Comparison of ENCODE assay signal across 15 mouse cellular contexts in genomic region chr5:13441112-13441511, GRCm38 (mm10).
A peak's percentile ranks its signal among the peaks of the same experiment; 100 is the strongest.
DNase-seq lines count a peak whose midpoint lies in the region; ATAC-seq and TF ChIP-seq lines count a peak whose summit lies in the region.
"Had no signal": no experiment of that assay in that cellular context is flagged by ENCODE, and none has a peak within 500 bp of the region (broad histone marks: within the 10 kb centered on the region; RNA-seq: fewer than 3 reads in every experiment).

No protein-coding gene starts in this region.

- ATAC-seq in forebrain, embryonic 15.5 days (replicated peaks) = peak; percentile 51; the same call in 1 of the 2 replicates
- no peak for ATAC-seq in forebrain, embryonic 11.5 days (replicated peaks; ENCODE audit: low FRiP score)
- peak; percentile 35; the same call in 1 of the 2 replicates for ATAC-seq in lung, embryonic 15.5 days (ENCODE audit: borderline replicate concordance, extremely low read depth, low FRiP score, low TSS enrichment)
- peak; percentile 65 for ATAC-seq in Patski
- ATAC-seq in kidney, postnatal 0 days (replicated peaks; ENCODE audit: low FRiP score, low read depth) = peak; percentile 40; the same call in 1 of the 2 replicates
- ATAC-seq: hindbrain, postnatal 0 days; liver, embryonic 12.5 days had no signal

- no peak for TF ChIP-seq POLR2A in thymus, adult 2 months (IDR thresholded peaks at IDR 0.05; ENCODE audit: control insufficient read depth, extremely low read depth, insufficient read depth, low read length, poor library complexity)

- H3K4me3 ChIP-seq in forebrain, embryonic 15.5 days = no peak overlapping the region
- H3K4me3 ChIP-seq in forebrain, embryonic 11.5 days (ENCODE audit: low read depth, low read length) = no peak overlapping the region
- H3K4me3 ChIP-seq in lung, embryonic 15.5 days = no peak overlapping the region
- H3K4me3 ChIP-seq in kidney, postnatal 0 days (replicated peaks; ENCODE audit: low read depth, low read length) = no peak overlapping the region
- no peak overlapping the region for H3K4me3 ChIP-seq in thymus, adult 2 months (ENCODE audit: control insufficient read depth, insufficient read depth, low read length)
- H3K4me3 ChIP-seq: limb, embryonic 10.5 days; liver, embryonic 12.5 days; neural tube, embryonic 12.5 days had no signal

- DNase-seq in forebrain, embryonic 11.5 days (ENCODE audit: low spot score) = no peak
- DNase-seq in lung, postnatal 4 days = no peak
- DNase-seq in Patski (ENCODE audit: low read depth, low spot score) = no peak
- DNase-seq in kidney, postnatal 0 days (ENCODE audit: low spot score) = peak; percentile 83
- DNase-seq in ovary, postnatal 36 days (ENCODE audit: low spot score) = no peak
- no peak for DNase-seq in thymus, adult 2 months
- DNase-seq: adrenal gland, adult 8-10 months; cerebellum, adult 9-10 months; right cerebral cortex, postnatal 4 days had no signal

- no peaks in the 10 kb centered on the region for H3K36me3 ChIP-seq in forebrain, embryonic 15.5 days
- no peaks in the 10 kb centered on the region for H3K36me3 ChIP-seq in forebrain, embryonic 11.5 days (ENCODE audit: control insufficient read depth, insufficient read depth, low read length)
- H3K36me3 ChIP-seq in lung, embryonic 15.5 days = no peaks in the 10 kb centered on the region
- no peaks in the 10 kb centered on the region for H3K36me3 ChIP-seq in kidney, postnatal 0 days (ENCODE audit: insufficient read depth, low read length)
- H3K36me3 ChIP-seq in thymus, adult 2 months (ENCODE audit: control insufficient read depth, insufficient read depth, low read length) = no peaks in the 10 kb centered on the region
- H3K36me3 ChIP-seq: limb, embryonic 10.5 days; liver, embryonic 12.5 days; neural tube, embryonic 12.5 days had no signal

- H3K27ac ChIP-seq in forebrain, embryonic 15.5 days (replicated peaks) = no peak overlapping the region
- H3K27ac ChIP-seq in forebrain, embryonic 11.5 days (ENCODE audit: low read depth, low read length) = no peak overlapping the region
- no peak overlapping the region for H3K27ac ChIP-seq in lung, embryonic 15.5 days
- H3K27ac ChIP-seq in kidney, postnatal 0 days = no peak overlapping the region
- H3K27ac ChIP-seq in thymus, adult 2 months (ENCODE audit: control insufficient read depth, insufficient read depth, low read length) = no peak overlapping the region
- H3K27ac ChIP-seq: hindbrain, postnatal 0 days; limb, embryonic 10.5 days; liver, embryonic 12.5 days; neural tube, embryonic 12.5 days had no signal

- H3K4me1 ChIP-seq in forebrain, embryonic 15.5 days = no peaks in the 10 kb centered on the region
- no peaks in the 10 kb centered on the region for H3K4me1 ChIP-seq in forebrain, embryonic 11.5 days (replicated peaks; ENCODE audit: control insufficient read depth, insufficient read depth, low read length)
- H3K4me1 ChIP-seq in lung, embryonic 15.5 days = no peaks in the 10 kb centered on the region
- no peaks in the 10 kb centered on the region for H3K4me1 ChIP-seq in kidney, postnatal 0 days (replicated peaks; ENCODE audit: insufficient read depth, low read length)
- H3K4me1 ChIP-seq in thymus, adult 2 months (replicated peaks; ENCODE audit: control insufficient read depth, insufficient read depth, low read length) = no peaks in the 10 kb centered on the region
- H3K4me1 ChIP-seq: liver, embryonic 12.5 days; neural tube, embryonic 12.5 days had no signal

- H3K9ac ChIP-seq in forebrain, embryonic 15.5 days (replicated peaks) = no peak overlapping the region
- no peak overlapping the region for H3K9ac ChIP-seq in forebrain, embryonic 11.5 days (ENCODE audit: low read length)
- H3K9ac ChIP-seq in lung, embryonic 15.5 days = no peak overlapping the region
- no peak overlapping the region for H3K9ac ChIP-seq in kidney, postnatal 0 days (ENCODE audit: low read depth, low read length)
- H3K9ac ChIP-seq: liver, embryonic 12.5 days; neural tube, embryonic 12.5 days had no signal

- no peak for TF ChIP-seq CTCF in Patski (IDR thresholded peaks at IDR 0.05)
- TF ChIP-seq CTCF in kidney, postnatal 0 days (IDR thresholded peaks at IDR 0.05; ENCODE audit: low read depth) = no peak
- TF ChIP-seq CTCF in thymus, adult 2 months (IDR thresholded peaks at IDR 0.05; ENCODE audit: borderline replicate concordance, control insufficient read depth, extremely low read depth, insufficient read depth, low read length, poor library complexity) = no peak

- H3K9me3 ChIP-seq in forebrain, embryonic 15.5 days = no peaks in the 10 kb centered on the region
- H3K9me3 ChIP-seq in forebrain, embryonic 11.5 days (ENCODE audit: control insufficient read depth, low read length) = no peaks in the 10 kb centered on the region
- H3K9me3 ChIP-seq in lung, embryonic 15.5 days = no peaks in the 10 kb centered on the region
- H3K9me3 ChIP-seq in kidney, postnatal 0 days (replicated peaks; ENCODE audit: low read length) = no peaks in the 10 kb centered on the region
- H3K9me3 ChIP-seq: limb, embryonic 10.5 days; liver, embryonic 12.5 days; neural tube, embryonic 12.5 days had no signal

- CTCF ChIA-PET in Patski (lab: Charles Lee) = interaction anchor here (0.7 kb wide), 1 partner anchor 13 kb away, joined by 3 read pairs; no protein-coding TSS in a partner anchor

- H3K4me2 ChIP-seq in forebrain, embryonic 15.5 days (replicated peaks) = no peak overlapping the region
- H3K4me2 ChIP-seq in forebrain, embryonic 11.5 days (ENCODE audit: low read depth, low read length, severe bottlenecking) = no peak overlapping the region
- H3K4me2 ChIP-seq in lung, embryonic 15.5 days = no peak overlapping the region
- no peak overlapping the region for H3K4me2 ChIP-seq in kidney, postnatal 0 days (ENCODE audit: low read length)
- H3K4me2 ChIP-seq: liver, embryonic 12.5 days; neural tube, embryonic 12.5 days had no signal

- POLR2A ChIA-PET in Patski (lab: Charles Lee) = no interaction called here

- in situ Hi-C loops in Patski (cut with MboI; ENCODE audit: low pct_unique_long_range_greater_than_20kb) = no loop called here

- no peaks in the 10 kb centered on the region for H3K27me3 ChIP-seq in forebrain, embryonic 15.5 days
- H3K27me3 ChIP-seq in forebrain, embryonic 11.5 days (ENCODE audit: control insufficient read depth, insufficient read depth, low read length) = no peaks in the 10 kb centered on the region
- no peaks in the 10 kb centered on the region for H3K27me3 ChIP-seq in lung, embryonic 15.5 days
- no peaks in the 10 kb centered on the region for H3K27me3 ChIP-seq in Patski
- H3K27me3 ChIP-seq in kidney, postnatal 0 days (ENCODE audit: insufficient read depth, low read length) = no peaks in the 10 kb centered on the region
- no peaks in the 10 kb centered on the region for H3K27me3 ChIP-seq in thymus, adult 2 months (ENCODE audit: control insufficient read depth, insufficient read depth, low read length)
- H3K27me3 ChIP-seq: liver, embryonic 12.5 days; neural tube, embryonic 12.5 days had no signal
